Mouse (Mus musculus): Measurements from ENCODE around the gene Capn11. TPM values are rescaled to one million over a fixed set of nuclear protein-coding genes. Genes with fewer than 3 reads are reported as not detected.

The Capn11 gene
- total and polyA plus RNA-seq, 2 experiments, result 0.02 TPM; not detected in 1

GRCm38 (mm10) chr17:45686716-45687115 is 27.6 kb upstream of the Capn11 start, which contains the start of gene Tmem63b:
Tmem63b (minus strand) TSS chr17:45686905.
- Histone ChIP-seq H3K9ac (ENCODE audit: low read depth, low read length) (peak within 1 kb of the TSS; percentile 97), H3K27ac (replicated peaks; ENCODE audit: insufficient read depth, low read depth, low read length) (peak within 1 kb of the TSS; percentile 94), H3K4me1 (ENCODE audit: control insufficient read depth, insufficient read depth, low read length) (peaks cover 20% of the 10 kb centered on the region), H3K27me3 (ENCODE audit: control insufficient read depth, insufficient read depth, low read length) (no peaks in the 10 kb centered on the region), H3K4me3 (ENCODE audit: insufficient read depth, low read depth, low read length) (peak within 1 kb of the TSS; percentile 98), H3K79me2 (ENCODE audit: control insufficient read depth, insufficient read depth, low read length) (peaks cover 46% of the 10 kb centered on the region), H3K36me3 (ENCODE audit: control insufficient read depth, insufficient read depth, low read length) (no peaks in the 10 kb centered on the region)
- TF ChIP-seq POLR2A (IDR thresholded peaks at IDR 0.05; ENCODE audit: extremely low read depth, insufficient read depth, low read length) (no peak), CTCF (IDR thresholded peaks at IDR 0.05; ENCODE audit: low read depth, low read length) (no peak)
- 3% methylated on average over 12 of the region's 12 CpGs for WGBS
- no peak for DNase-seq (ENCODE audit: extremely low read depth, low read depth, low spot score)

GRCm38 (mm10) chr17:45686093-45686619 is 27.0 kb upstream of the Capn11 start, which contains the start of gene Mrpl14:
Mrpl14 (plus strand) TSS chr17:45686322.
- 1% methylated on average over 38 of the region's 50 CpGs for WGBS
- H3K9ac ChIP-seq (ENCODE audit: low read depth, low read length), result peak within 1 kb of the TSS; percentile 97
- no peaks in the 10 kb centered on the region for H3K27me3 ChIP-seq (ENCODE audit: control insufficient read depth, insufficient read depth, low read length)
- H3K79me2 ChIP-seq (ENCODE audit: control insufficient read depth, insufficient read depth, low read length), result peaks cover 46% of the 10 kb centered on the region
- no peaks in the 10 kb centered on the region for H3K36me3 ChIP-seq (ENCODE audit: control insufficient read depth, insufficient read depth, low read length)
- DNase-seq (ENCODE audit: extremely low read depth, low read depth, low spot score), result peak; percentile 60
- peak within 1 kb of the TSS; percentile 98 for H3K4me3 ChIP-seq (ENCODE audit: insufficient read depth, low read depth, low read length)
- peak within 1 kb of the TSS; percentile 94 for H3K27ac ChIP-seq (replicated peaks; ENCODE audit: insufficient read depth, low read depth, low read length)
- TF ChIP-seq CTCF (IDR thresholded peaks at IDR 0.05; ENCODE audit: low read depth, low read length) (no peak), POLR2A (IDR thresholded peaks at IDR 0.05; ENCODE audit: extremely low read depth, insufficient read depth, low read length) (peak; percentile 61; the same call in 1 of the 2 replicates)
- peaks cover 17% of the 10 kb centered on the region for H3K4me1 ChIP-seq (ENCODE audit: control insufficient read depth, insufficient read depth, low read length)

DNA sequence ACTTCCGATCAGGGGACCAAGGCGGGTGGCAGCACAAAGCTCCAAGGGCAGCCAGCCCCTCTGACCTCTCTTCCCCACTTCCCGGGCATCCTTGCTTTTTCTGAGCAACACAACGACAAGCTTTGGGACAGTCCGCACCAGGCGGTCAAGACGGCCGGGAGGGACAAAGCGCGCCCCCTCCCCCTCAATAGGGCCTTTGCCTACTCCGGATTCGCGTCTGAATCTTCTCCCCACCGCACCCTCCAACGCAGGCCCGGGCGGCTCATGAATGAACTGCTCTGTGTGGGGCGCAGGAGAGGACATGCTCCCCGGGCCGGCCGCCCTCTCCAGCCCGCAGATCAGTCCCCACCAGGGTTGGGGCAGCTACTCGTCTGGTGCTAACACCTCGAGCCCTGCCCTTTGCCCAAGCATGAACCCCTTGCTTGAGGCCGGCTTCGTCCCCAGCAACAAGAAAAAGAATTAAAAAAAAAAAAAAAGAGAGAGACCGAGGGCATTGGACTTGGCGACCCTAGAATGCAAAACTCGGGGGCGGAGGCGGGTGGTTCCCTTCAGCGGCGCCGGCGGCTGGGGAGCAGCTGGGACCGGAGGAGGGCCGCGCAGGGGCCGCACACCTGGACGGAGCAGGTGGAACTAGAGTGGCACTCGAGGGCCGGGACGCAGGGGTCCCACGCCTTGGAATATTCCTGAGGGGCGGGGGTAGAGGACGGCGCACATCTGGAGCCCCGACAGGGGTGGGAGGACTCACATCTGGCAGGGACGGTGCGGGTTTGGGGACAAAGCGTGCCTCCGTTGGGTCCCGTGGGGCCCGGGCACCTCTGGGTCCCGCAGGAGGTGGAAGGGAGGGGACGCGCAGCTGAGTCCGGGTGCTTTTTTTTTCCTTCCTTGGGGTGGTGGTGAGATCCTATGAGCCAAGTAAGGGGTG is 26.3 kb upstream of the Capn11 start:
- Histone ChIP-seq H3K4me3 (ENCODE audit: insufficient read depth, low read depth, low read length) (peak overlapping the region; percentile 98), H3K79me2 (ENCODE audit: control insufficient read depth, insufficient read depth, low read length) (peaks cover 49% of the 10 kb centered on the region), H3K27me3 (ENCODE audit: control insufficient read depth, insufficient read depth, low read length) (no peaks in the 10 kb centered on the region), H3K27ac (replicated peaks; ENCODE audit: insufficient read depth, low read depth, low read length) (peak overlapping the region; percentile 94), H3K9ac (ENCODE audit: low read depth, low read length) (peak overlapping the region; percentile 96), H3K36me3 (ENCODE audit: control insufficient read depth, insufficient read depth, low read length) (no peaks in the 10 kb centered on the region), H3K4me1 (ENCODE audit: control insufficient read depth, insufficient read depth, low read length) (peaks cover 17% of the 10 kb centered on the region)
- DNase-seq (ENCODE audit: extremely low read depth, low read depth, low spot score), result no peak
- 1% methylated on average over 58 of the region's 58 CpGs for WGBS
- TF ChIP-seq CTCF (IDR thresholded peaks at IDR 0.05; ENCODE audit: low read depth, low read length) (no peak), POLR2A (IDR thresholded peaks at IDR 0.05; ENCODE audit: extremely low read depth, insufficient read depth, low read length) (no peak)

- DNase-seq (ENCODE audit: extremely low read depth, low read depth, low spot score), result no peak
- Histone ChIP-seq H3K4me3 (ENCODE audit: insufficient read depth, low read depth, low read length) (peak overlapping the region; percentile 98), H3K79me2 (ENCODE audit: control insufficient read depth, insufficient read depth, low read length) (peaks cover 49% of the 10 kb centered on the region), H3K9ac (ENCODE audit: low read depth, low read length) (peak overlapping the region; percentile 96), H3K36me3 (ENCODE audit: control insufficient read depth, insufficient read depth, low read length) (no peaks in the 10 kb centered on the region), H3K4me1 (ENCODE audit: control insufficient read depth, insufficient read depth, low read length) (peaks cover 17% of the 10 kb centered on the region), H3K27ac (replicated peaks; ENCODE audit: insufficient read depth, low read depth, low read length) (0 out of 2 replicates have a peak overlapping the region, but pooled peaks have one; percentile 9), H3K27me3 (ENCODE audit: control insufficient read depth, insufficient read depth, low read length) (no peaks in the 10 kb centered on the region)
- TF ChIP-seq CTCF (IDR thresholded peaks at IDR 0.05; ENCODE audit: low read depth, low read length), result no peak
- TF ChIP-seq POLR2A (IDR thresholded peaks at IDR 0.05; ENCODE audit: extremely low read depth, insufficient read depth, low read length), result no peak
- WGBS, result 25% methylated on average over 14 of the region's 14 CpGs
These were observed 25.6 kb upstream of the Capn11 start for GRCm38 (mm10) chr17:45684667-45685131.

GRCm38 (mm10) chr17:45682843-45683242 is 23.7 kb upstream of the Capn11 start:
- DNase-seq (ENCODE audit: extremely low read depth, low read depth, low spot score), result no peak
- Histone ChIP-seq H3K4me1 (ENCODE audit: control insufficient read depth, insufficient read depth, low read length) (peaks cover 15% of the 10 kb centered on the region), H3K27me3 (ENCODE audit: control insufficient read depth, insufficient read depth, low read length) (no peaks in the 10 kb centered on the region), H3K27ac (replicated peaks; ENCODE audit: insufficient read depth, low read depth, low read length) (no peak overlapping the region), H3K4me3 (ENCODE audit: insufficient read depth, low read depth, low read length) (no peak overlapping the region), H3K79me2 (ENCODE audit: control insufficient read depth, insufficient read depth, low read length) (peaks cover 49% of the 10 kb centered on the region), H3K36me3 (ENCODE audit: control insufficient read depth, insufficient read depth, low read length) (no peaks in the 10 kb centered on the region), H3K9ac (ENCODE audit: low read depth, low read length) (no peak overlapping the region)
- TF ChIP-seq POLR2A (IDR thresholded peaks at IDR 0.05; ENCODE audit: extremely low read depth, insufficient read depth, low read length) (no peak), CTCF (IDR thresholded peaks at IDR 0.05; ENCODE audit: low read depth, low read length) (no peak)
- WGBS, result 85% methylated on average over 4 of the region's 4 CpGs
